Comparison of ENCODE assay signal across 13 mouse cellular contexts in the genomic region with DNA sequence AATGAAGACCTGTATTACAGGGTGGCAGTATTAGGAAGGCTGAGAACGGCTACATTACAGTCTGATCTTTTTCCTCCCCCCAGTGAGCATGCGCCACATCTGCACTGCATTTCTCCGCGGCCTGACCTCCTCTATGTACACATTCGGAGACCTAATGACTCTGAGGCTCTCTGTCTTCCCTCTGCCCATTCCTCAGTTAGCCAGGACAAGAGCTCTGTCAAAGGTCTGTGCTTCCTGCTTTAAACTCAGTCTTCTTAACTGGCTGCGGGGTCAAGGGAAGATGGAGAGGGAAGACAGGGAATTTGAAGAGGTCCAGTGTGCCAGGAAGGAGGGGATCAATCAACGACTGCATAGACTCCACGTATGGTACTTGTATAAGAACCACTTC. TPM values are rescaled to one million over a fixed set of nuclear protein-coding genes. Genes with fewer than 3 reads are reported as not detected.
DNase-seq lines count a peak whose midpoint lies in the region; ATAC-seq and TF ChIP-seq lines count a peak whose summit lies in the region.
"Had no signal": no experiment of that assay in that cellular context is flagged by ENCODE, and none has a peak within 500 bp of the region (broad histone marks: within the 10 kb centered on the region; RNA-seq: fewer than 3 reads in every experiment).

No protein-coding gene starts in this region.

- no peak for TF ChIP-seq CTCF in left cerebral cortex, adult 2 months (IDR thresholded peaks at IDR 0.05)

- 0 out of 2 replicates have a peak overlapping the region, but pooled peaks have one; percentile 11 for H3K4me2 ChIP-seq in hindbrain, embryonic 12.5 days (replicated peaks)
- no peak overlapping the region for H3K4me2 ChIP-seq in hindbrain, embryonic 14.5 days (replicated peaks)
- H3K4me2 ChIP-seq in limb, embryonic 15.5 days, result no peak overlapping the region
- H3K4me2 ChIP-seq: midbrain, embryonic 11.5 days had no signal

- intact Hi-C loops in left cerebral cortex, adult 2 months (cut with DNase I), result no loop called here

- no peak overlapping the region for H3K4me3 ChIP-seq in hindbrain, embryonic 12.5 days
- H3K4me3 ChIP-seq in hindbrain, embryonic 14.5 days (replicated peaks; ENCODE audit: low read length), result no peak overlapping the region
- no peak overlapping the region for H3K4me3 ChIP-seq in brown adipose tissue, adult 24 weeks (ENCODE audit: insufficient read depth, low read depth, low read length)
- peak overlapping the region; percentile 28; the same call in 1 of the 2 replicates for H3K4me3 ChIP-seq in embryonic facial prominence, embryonic 10.5 days
- no peak overlapping the region for H3K4me3 ChIP-seq in limb, embryonic 15.5 days
- H3K4me3 ChIP-seq in left cerebral cortex, adult 2 months, result no peak overlapping the region

- no peaks in the 10 kb centered on the region for H3K27me3 ChIP-seq in hindbrain, embryonic 12.5 days
- no peaks in the 10 kb centered on the region for H3K27me3 ChIP-seq in hindbrain, embryonic 14.5 days (ENCODE audit: control insufficient read depth, insufficient read depth, low read length)
- no peaks in the 10 kb centered on the region for H3K27me3 ChIP-seq in embryonic facial prominence, embryonic 10.5 days (replicated peaks; ENCODE audit: low read depth, poor library complexity, severe bottlenecking)
- no peaks in the 10 kb centered on the region for H3K27me3 ChIP-seq in limb, embryonic 15.5 days

- H3K4me1 ChIP-seq in hindbrain, embryonic 12.5 days, result peaks cover 21% of the 10 kb centered on the region
- peaks cover 20% of the 10 kb centered on the region for H3K4me1 ChIP-seq in hindbrain, embryonic 14.5 days (replicated peaks; ENCODE audit: control insufficient read depth, insufficient read depth, low read length)
- peaks cover 53% of the 10 kb centered on the region for H3K4me1 ChIP-seq in brown adipose tissue, adult 24 weeks (ENCODE audit: control insufficient read depth, insufficient read depth, insufficient read length, low read length)
- H3K4me1 ChIP-seq in embryonic facial prominence, embryonic 10.5 days, result peaks cover 77% of the 10 kb centered on the region
- H3K4me1 ChIP-seq in limb, embryonic 15.5 days, result peaks cover 52% of the 10 kb centered on the region

- H3K9ac ChIP-seq in hindbrain, embryonic 12.5 days, result no peak overlapping the region
- H3K9ac ChIP-seq in hindbrain, embryonic 14.5 days, result no peak overlapping the region
- H3K9ac ChIP-seq in limb, embryonic 15.5 days, result no peak overlapping the region

- WGBS in hindbrain, embryonic 12.5 days, result 57% methylated on average over 8 of the region's 8 CpGs
- 65% methylated on average over 8 of the region's 8 CpGs for WGBS in hindbrain, embryonic 14.5 days
- whole genome bisulfite sequencing in embryonic facial prominence, embryonic 10.5 days, result 26% methylated on average over 8 of the region's 8 CpGs
- 13% methylated on average over 8 of the region's 8 CpGs for WGBS in limb, embryonic 15.5 days

- no peaks in the 10 kb centered on the region for H3K9me3 ChIP-seq in hindbrain, embryonic 12.5 days (replicated peaks)
- H3K9me3 ChIP-seq in hindbrain, embryonic 14.5 days (ENCODE audit: control insufficient read depth, low read length), result no peaks in the 10 kb centered on the region
- no peaks in the 10 kb centered on the region for H3K9me3 ChIP-seq in embryonic facial prominence, embryonic 10.5 days
- H3K9me3 ChIP-seq in limb, embryonic 15.5 days, result no peaks in the 10 kb centered on the region

- no peak for ATAC-seq in hindbrain, embryonic 12.5 days (ENCODE audit: low FRiP score)
- no peak for ATAC-seq in hindbrain, embryonic 14.5 days (ENCODE audit: low FRiP score)
- no peak for ATAC-seq in limb, embryonic 15.5 days (ENCODE audit: insufficient number of reproducible peaks, low FRiP score, low TSS enrichment, low read depth)
- ATAC-seq: activated CD4-positive, CD25-positive, alpha-beta regulatory T cell, adult 4 months had no signal

- no peak overlapping the region for H3K27ac ChIP-seq in hindbrain, embryonic 12.5 days
- no peak overlapping the region for H3K27ac ChIP-seq in hindbrain, embryonic 14.5 days
- peak overlapping the region; percentile 40 for H3K27ac ChIP-seq in brown adipose tissue, adult 24 weeks (replicated peaks; ENCODE audit: low read depth, low read length)
- H3K27ac ChIP-seq in embryonic facial prominence, embryonic 10.5 days (replicated peaks), result peak overlapping the region; percentile 80
- peak overlapping the region; percentile 79 for H3K27ac ChIP-seq in limb, embryonic 15.5 days
- no peak overlapping the region for H3K27ac ChIP-seq in left cerebral cortex, adult 2 months

- no peak for DNase-seq in hindbrain, embryonic 14.5 days (ENCODE audit: low spot score)
- DNase-seq in embryonic facial prominence, embryonic 10.5 days (ENCODE audit: low spot score), result peak; percentile 74
- DNase-seq in left cerebral cortex, adult 2 months (ENCODE audit: extremely low spot score in 1 of 2, low spot score in 2 of 2), result no peak
- no peak for DNase-seq in ovary, postnatal 14 days (ENCODE audit: low spot score)
- DNase-seq in frontal cortex, postnatal 36 days (ENCODE audit: low spot score in 2 of 2), result no peak
- DNase-seq: gastrocnemius, postnatal 25 days; spleen, adult 18-20 months; thymus, postnatal 4 days had no signal

- no peaks in the 10 kb centered on the region for H3K36me3 ChIP-seq in hindbrain, embryonic 12.5 days
- no peaks in the 10 kb centered on the region for H3K36me3 ChIP-seq in hindbrain, embryonic 14.5 days (replicated peaks; ENCODE audit: control insufficient read depth, insufficient read depth)
- no peaks in the 10 kb centered on the region for H3K36me3 ChIP-seq in embryonic facial prominence, embryonic 10.5 days (replicated peaks)
- no peaks in the 10 kb centered on the region for H3K36me3 ChIP-seq in limb, embryonic 15.5 days

RNA-seq across cellular contexts. Expression of gene Rassf3, which starts 39.9 kb away (rescaled TPM):
- polyA plus RNA-seq in hindbrain, embryonic 12.5 days (2016; fragmentation: Nextera tagmentation; extraction: Ambion mirVana), result 12.7 and 13.4 TPM in 2 replicates
- polyA plus RNA-seq in hindbrain, embryonic 14.5 days (2014; fragmentation: Nextera tagmentation; extraction: Ambion mirVana), result 5.8 and 6.5 TPM in 2 replicates
- polyA plus RNA-seq in brown adipose tissue, adult 24 weeks (2012; ENCODE audit: insufficient read depth, insufficient read length, missing spikeins), result 17.3 and 25.1 TPM in 2 replicates
- 15.8 and 19.4 TPM in 2 replicates for polyA plus RNA-seq in embryonic facial prominence, embryonic 10.5 days (2016; fragmentation: Nextera tagmentation; extraction: Ambion mirVana)
- polyA plus RNA-seq in limb, embryonic 15.5 days (2015; fragmentation: Nextera tagmentation; extraction: Ambion mirVana), result 17.3 and 17.8 TPM in 2 replicates
- 10 to 100 TPM; 39.4 to 40.1 TPM for total RNA-seq in left cerebral cortex, adult 2 months (2021)

Comparison
In these comparisons a context has a peak if more than half of its experiments do, and no peak if none do; other contexts are left out.
1. H3K27ac ChIP-seq: peak in brown adipose tissue, adult 24 weeks (single experiment), embryonic facial prominence, embryonic 10.5 days (single experiment) and limb, embryonic 15.5 days (single experiment); none in hindbrain, embryonic 12.5 days (single experiment), hindbrain, embryonic 14.5 days (single experiment) and left cerebral cortex, adult 2 months (single experiment).